Mouse (Mus musculus): ENCODE results near the gene Uts2. TPM values are rescaled to one million over a fixed set of nuclear protein-coding genes. Genes with fewer than 3 reads are reported as not detected.

Uts2 gene
- polyA plus RNA-seq (2015; fragmentation: Illumina TruSeq; extraction: RNeasy Lipid Tissue Mini Kit (QIAGEN cat#74804); ENCODE audit: insufficient read depth, low read depth, low replicate concordance), result not detected

DNA sequence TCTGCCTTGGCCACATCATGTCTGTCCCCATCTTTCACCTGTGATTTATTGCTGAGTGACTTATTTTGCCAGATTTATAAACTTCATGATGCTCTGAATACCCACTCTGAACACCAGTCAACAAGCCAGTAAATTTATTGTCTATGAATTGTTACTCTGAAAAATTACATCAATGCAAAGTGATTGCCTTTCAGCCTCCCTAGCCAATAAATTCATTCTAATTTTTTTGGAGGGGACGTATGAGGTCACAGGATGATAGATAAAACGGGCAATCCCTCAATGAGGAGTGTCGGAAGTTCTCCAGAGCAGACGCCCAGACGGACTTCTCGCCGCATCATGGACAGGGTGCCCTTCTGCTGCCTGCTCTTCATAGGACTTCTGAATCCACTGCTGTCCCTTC, at the start of gene Uts2:
TSS of gene Uts2 (plus strand) at position 301 of the 400 bp plus-strand sequence.

DNA sequence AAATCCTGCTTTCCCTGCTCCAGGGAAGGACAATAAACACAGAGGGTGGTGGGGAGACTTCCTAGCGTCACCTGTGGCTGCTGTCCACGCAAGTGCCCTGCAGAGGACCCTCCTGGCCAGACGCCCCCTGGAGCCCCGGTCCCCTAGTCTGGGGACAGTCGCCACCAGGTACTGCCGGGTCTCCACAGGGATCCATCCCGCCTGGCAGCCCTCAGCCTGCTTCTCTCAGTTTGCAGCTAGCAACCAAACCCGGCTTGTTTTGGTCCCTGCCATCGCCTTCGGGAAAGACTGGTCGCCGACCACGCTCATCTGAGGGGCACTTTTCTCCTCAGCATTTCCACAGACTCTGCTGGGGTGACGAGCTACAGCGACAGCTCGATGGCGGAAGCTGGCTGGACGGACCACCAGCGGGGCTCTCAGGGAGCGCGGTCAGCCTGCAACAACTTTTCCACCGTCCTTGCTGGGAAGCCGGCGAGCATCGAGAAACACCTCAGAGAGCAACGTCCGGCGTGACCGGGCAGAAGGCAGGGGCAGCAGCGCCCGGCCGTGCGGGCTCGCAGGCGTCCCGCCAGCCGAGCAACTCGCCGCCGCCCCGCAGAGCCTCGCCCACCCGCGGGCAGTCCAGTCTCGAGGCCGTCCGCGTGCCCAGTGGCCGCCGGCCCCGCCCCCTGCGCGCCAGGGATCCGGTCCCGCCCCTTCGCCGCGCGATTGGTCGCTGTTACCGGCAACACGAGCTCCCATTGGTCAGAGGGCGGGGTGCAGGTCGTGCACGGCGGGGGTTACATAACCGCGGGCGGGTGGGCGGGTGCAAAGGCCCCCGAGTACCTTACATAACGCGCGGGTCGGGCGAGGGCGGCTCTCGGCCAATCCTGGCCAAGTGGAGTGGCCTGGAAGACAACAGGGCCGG, 47.4 kb downstream of the Uts2 start, which contains the start of gene Per3:
TSS of gene Per3 (minus strand) at position 629 of the 907 bp plus-strand sequence.

Other genes starting within 250 kb of the Uts2 start
- 12.4 TPM for gene Errfi1, start 143.2 kb upstream of the Uts2 start, polyA plus RNA-seq (2015; fragmentation: Illumina TruSeq; extraction: RNeasy Lipid Tissue Mini Kit (QIAGEN cat#74804); ENCODE audit: insufficient read depth, low read depth, low replicate concordance)
- gene Park7, start 82.7 kb upstream of the Uts2 start, polyA plus RNA-seq (2015; fragmentation: Illumina TruSeq; extraction: RNeasy Lipid Tissue Mini Kit (QIAGEN cat#74804); ENCODE audit: insufficient read depth, low read depth, low replicate concordance), result 40.8 TPM
- gene Tnfrsf9, start 82.5 kb upstream of the Uts2 start, polyA plus RNA-seq (2015; fragmentation: Illumina TruSeq; extraction: RNeasy Lipid Tissue Mini Kit (QIAGEN cat#74804); ENCODE audit: insufficient read depth, low read depth, low replicate concordance), result 0.39 TPM
- gene Per3, start 47.6 kb downstream of the Uts2 start, polyA plus RNA-seq (2015; fragmentation: Illumina TruSeq; extraction: RNeasy Lipid Tissue Mini Kit (QIAGEN cat#74804); ENCODE audit: insufficient read depth, low read depth, low replicate concordance), result 2.4 TPM
- gene Vamp3, start 60.9 kb downstream of the Uts2 start, polyA plus RNA-seq (2015; fragmentation: Illumina TruSeq; extraction: RNeasy Lipid Tissue Mini Kit (QIAGEN cat#74804); ENCODE audit: insufficient read depth, low read depth, low replicate concordance), result 14.6 TPM
- not detected for gene Gm13090, start 92.5 kb downstream of the Uts2 start, polyA plus RNA-seq (2015; fragmentation: Illumina TruSeq; extraction: RNeasy Lipid Tissue Mini Kit (QIAGEN cat#74804); ENCODE audit: insufficient read depth, low read depth, low replicate concordance)

Measured in pancreas, adult 10 weeks (tissue).